Mouse (Mus musculus) C2C12 (cell line): ENCODE data around the gene Stx3.

Experiments
- CTCF ChIP-seq: IDR thresholded peaks from one replicate; pipeline ENCODE4 v1.5.1; 2011; ENCODE audit not compliant: control insufficient read depth, insufficient read depth, insufficient read length
- MAX ChIP-seq: IDR thresholded peaks from one replicate; pipeline ENCODE4 v1.6.1; 2011; ENCODE audit warnings: mild to moderate bottlenecking, control low read depth

DNA sequence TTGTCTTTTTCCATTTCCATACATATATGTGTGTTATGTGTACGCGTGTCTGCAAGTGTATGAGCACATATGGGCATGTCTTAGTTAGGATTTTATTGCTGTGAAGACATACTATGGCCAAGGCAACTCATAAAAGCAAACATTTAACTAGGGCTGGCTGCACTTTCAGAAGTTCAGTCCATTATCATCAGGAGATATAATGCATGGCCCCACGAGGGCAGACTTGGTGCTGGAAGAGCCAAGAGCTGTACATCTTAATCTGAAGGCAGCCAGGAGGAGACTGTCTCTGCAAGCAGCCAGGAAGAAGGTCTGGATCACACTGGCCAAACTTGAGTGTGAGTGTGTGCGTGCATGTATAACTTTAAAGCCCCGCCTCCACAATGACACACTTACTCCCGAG lies 24.8 kb downstream of the Stx3 start:
- TF ChIP-seq CTCF (no peak), MAX (no peak)
